In the genomic region with DNA sequence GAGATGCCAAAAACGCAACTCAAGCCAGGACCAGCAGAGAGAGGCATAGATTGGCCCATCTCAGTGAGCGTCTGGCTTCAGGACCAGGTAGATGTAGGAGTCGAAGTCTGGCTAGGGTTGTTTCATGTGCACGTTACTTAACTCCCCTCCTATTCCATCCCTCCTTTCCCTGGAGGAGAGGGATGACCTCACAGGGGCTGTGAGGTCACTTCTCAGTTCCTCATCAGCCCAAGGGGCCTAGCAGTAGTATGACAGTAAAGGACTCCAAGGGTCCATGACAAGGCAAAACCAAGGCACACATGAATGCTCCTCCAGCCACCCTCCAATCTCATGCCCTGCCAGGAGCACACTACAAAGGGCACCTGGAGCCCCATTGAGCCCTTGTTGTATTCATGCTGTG, we compare ENCODE assay signal across 14 mouse cellular contexts.
"Had no signal": no experiment of that assay in that cellular context is flagged by ENCODE, and none has a peak within 500 bp of the region (broad histone marks: within the 10 kb centered on the region; RNA-seq: fewer than 3 reads in every experiment).

No protein-coding gene starts in this region.

- H3K27ac ChIP-seq: midbrain, embryonic 12.5 days; midbrain, embryonic 15.5 days; neural tube, embryonic 12.5 days; stomach, embryonic 15.5 days; stomach, postnatal 0 days had no signal

- H3K36me3 ChIP-seq: midbrain, embryonic 12.5 days; midbrain, embryonic 15.5 days; neural tube, embryonic 12.5 days; stomach, embryonic 15.5 days had no signal

- DNase-seq: lung, adult 18-20 months; lung, embryonic 14.5 days; lung, postnatal 10 days; lung, postnatal 4 days; right cerebral cortex, postnatal 14 days; thymus, adult 2 months; thymus, postnatal 25 days; thymus, postnatal 4 days had no signal

- H3K4me3 ChIP-seq: megakaryocyte, embryonic 14.5 days; midbrain, embryonic 12.5 days; midbrain, embryonic 15.5 days; neural tube, embryonic 12.5 days; stomach, embryonic 15.5 days had no signal

- H3K27me3 ChIP-seq: midbrain, embryonic 12.5 days; midbrain, embryonic 15.5 days; neural tube, embryonic 12.5 days; stomach, embryonic 15.5 days had no signal

- H3K4me2 ChIP-seq: lung, embryonic 14.5 days; midbrain, embryonic 12.5 days; midbrain, embryonic 15.5 days; neural tube, embryonic 12.5 days; stomach, embryonic 15.5 days had no signal

- H3K9me3 ChIP-seq: megakaryocyte, embryonic 14.5 days; midbrain, embryonic 12.5 days; midbrain, embryonic 15.5 days; neural tube, embryonic 12.5 days; stomach, embryonic 15.5 days had no signal

- H3K9ac ChIP-seq: lung, embryonic 14.5 days; midbrain, embryonic 12.5 days; midbrain, embryonic 15.5 days; neural tube, embryonic 12.5 days; stomach, embryonic 15.5 days had no signal

- ATAC-seq: midbrain, embryonic 15.5 days had no signal
